ENCODE assay signal across 24 mouse cellular contexts in genomic region chr12:40154188-40154587, GRCm38 (mm10). TPM values are rescaled to one million over a fixed set of nuclear protein-coding genes. Genes with fewer than 3 reads are reported as not detected.
DNase-seq lines count a peak whose midpoint lies in the region; ATAC-seq and TF ChIP-seq lines count a peak whose summit lies in the region.
"Had no signal": no experiment of that assay in that cellular context is flagged by ENCODE, and none has a peak within 500 bp of the region (broad histone marks: within the 10 kb centered on the region; RNA-seq: fewer than 3 reads in every experiment).

No protein-coding gene starts in this region.

- H3K9ac ChIP-seq in MEL (ENCODE audit: control insufficient read depth, low read depth, low read length, poor library complexity, severe bottlenecking), result no peak overlapping the region
- H3K9ac ChIP-seq in kidney, embryonic 14.5 days (ENCODE audit: low read depth, low read length), result no peak overlapping the region
- H3K9ac ChIP-seq: forebrain, embryonic 13.5 days; hindbrain, embryonic 13.5 days; intestine, embryonic 15.5 days had no signal

- TF ChIP-seq RAD21 in MEL (IDR thresholded peaks at IDR 0.05; ENCODE audit: low read depth, low read length), result no peak

- no peaks in the 10 kb centered on the region for H3K27me3 ChIP-seq in MEL (ENCODE audit: control insufficient read depth in 1 of 2, insufficient read depth in 2 of 2, low read length in 2 of 2)
- H3K27me3 ChIP-seq in kidney, embryonic 14.5 days (ENCODE audit: control insufficient read depth, insufficient read depth, low read length), result no peaks in the 10 kb centered on the region
- H3K27me3 ChIP-seq in embryonic facial prominence, embryonic 10.5 days (replicated peaks; ENCODE audit: low read depth, poor library complexity, severe bottlenecking), result no peaks in the 10 kb centered on the region
- H3K27me3 ChIP-seq: forebrain, embryonic 13.5 days; hindbrain, embryonic 13.5 days; intestine, embryonic 15.5 days had no signal

- peaks cover 0 to 32% of the 10 kb centered on the region in 2 experiments; a peak in 2 of 4 replicates for H3K36me3 ChIP-seq in MEL (ENCODE audit: control insufficient read depth in 1 of 2, insufficient read depth in 2 of 2, low read length in 2 of 2)
- no peaks in the 10 kb centered on the region for H3K36me3 ChIP-seq in kidney, embryonic 14.5 days (ENCODE audit: control insufficient read depth, insufficient read depth, low read length)
- no peaks in the 10 kb centered on the region for H3K36me3 ChIP-seq in embryonic facial prominence, embryonic 10.5 days (replicated peaks)
- H3K36me3 ChIP-seq: forebrain, embryonic 10.5 days; hindbrain, embryonic 10.5 days; hindbrain, embryonic 13.5 days; intestine, embryonic 15.5 days had no signal

- peak in 1 of 2 experiments; percentile 54; a peak in 3 of 4 replicates for TF ChIP-seq EP300 in MEL (IDR thresholded peaks at IDR 0.05; ENCODE audit: low read depth in 1 of 2, low read length in 2 of 2)

- H3K4me2 ChIP-seq in kidney, embryonic 14.5 days (replicated peaks; ENCODE audit: low read depth, low read length), result no peak overlapping the region
- H3K4me2 ChIP-seq: forebrain, embryonic 13.5 days; heart, embryonic 11.5 days; hindbrain, embryonic 13.5 days; intestine, embryonic 15.5 days had no signal

- ATAC-seq in megakaryocyte-erythroid progenitor cell, adult 5-6 weeks (replicated peaks; ENCODE audit: low FRiP score, low TSS enrichment, poor library complexity, severe bottlenecking), result peak; percentile 59; the same call in 1 of the 2 replicates
- no peak for ATAC-seq in kidney, embryonic 14.5 days (ENCODE audit: low FRiP score, low TSS enrichment)
- ATAC-seq: activated CD4-positive, CD25-positive, alpha-beta regulatory T cell, adult 4 months; forebrain, embryonic 13.5 days; forebrain, embryonic 16.5 days; hindbrain, embryonic 16.5 days; intestine, embryonic 15.5 days had no signal

- DNase-seq in MEL (ENCODE audit: low read depth, low spot score) (peak; percentile 87), NIH3T3 (ENCODE audit: low read depth) (peak; percentile 44)
- DNase-seq in lung, postnatal 25 days (ENCODE audit: low spot score), result no peak
- DNase-seq in embryonic facial prominence, embryonic 10.5 days (ENCODE audit: low spot score), result no peak
- DNase-seq: adrenal gland, postnatal 10 days; adrenal gland, postnatal 36 days; cerebellum, adult 18-20 months; cerebellum, adult 9-10 months; cerebellum, postnatal 14 days; embryo, embryonic 11 days; gastrocnemius, postnatal 10 days; gastrocnemius, postnatal 36 days had no signal

- H3K4me1 ChIP-seq in MEL (ENCODE audit: control insufficient read depth in 1 of 2, insufficient read depth in 2 of 2, low read length in 2 of 2), result peaks cover 8 to 21% of the 10 kb centered on the region in 2 experiments
- no peaks in the 10 kb centered on the region for H3K4me1 ChIP-seq in kidney, embryonic 14.5 days (ENCODE audit: control insufficient read depth, insufficient read depth, low read length)
- peaks cover 3% of the 10 kb centered on the region; the same call in 1 of the 2 replicates for H3K4me1 ChIP-seq in embryonic facial prominence, embryonic 10.5 days
- H3K4me1 ChIP-seq: forebrain, embryonic 10.5 days; forebrain, embryonic 13.5 days; hindbrain, embryonic 10.5 days; hindbrain, embryonic 13.5 days; intestine, embryonic 15.5 days had no signal

- H3K27ac ChIP-seq in MEL (ENCODE audit: control insufficient read depth, low read depth, low read length), result peak overlapping the region; percentile 23; the same call in 1 of the 2 replicates
- H3K27ac ChIP-seq in kidney, embryonic 14.5 days (ENCODE audit: low read depth, low read length), result no peak overlapping the region
- H3K27ac ChIP-seq in embryonic facial prominence, embryonic 10.5 days (replicated peaks), result no peak overlapping the region
- H3K27ac ChIP-seq: forebrain, embryonic 10.5 days; forebrain, embryonic 13.5 days; hindbrain, embryonic 10.5 days; hindbrain, embryonic 13.5 days; intestine, embryonic 15.5 days had no signal

- H3K9me3 ChIP-seq in MEL (replicated peaks; ENCODE audit: insufficient read depth, low read length), result no peaks in the 10 kb centered on the region
- no peaks in the 10 kb centered on the region for H3K9me3 ChIP-seq in kidney, embryonic 14.5 days (ENCODE audit: control insufficient read depth, low read length)
- H3K9me3 ChIP-seq in embryonic facial prominence, embryonic 10.5 days, result no peaks in the 10 kb centered on the region
- H3K9me3 ChIP-seq: forebrain, embryonic 10.5 days; forebrain, embryonic 13.5 days; hindbrain, embryonic 10.5 days; hindbrain, embryonic 13.5 days; intestine, embryonic 15.5 days had no signal

- H3K79me2 ChIP-seq in MEL (ENCODE audit: control insufficient read depth, insufficient read depth, low read length, poor library complexity), result no peaks in the 10 kb centered on the region

- TF ChIP-seq POLR2A in MEL (IDR thresholded peaks at IDR 0.05; ENCODE audit: control insufficient read depth in 1 of 2, insufficient read depth in 1 of 2, low read depth in 1 of 2, low read length in 2 of 2, poor library complexity in 1 of 2), result no peak

- WGBS in kidney, embryonic 14.5 days, result 87% methylated on average over 6 of the region's 6 CpGs
- WGBS in embryonic facial prominence, embryonic 10.5 days, result 94% methylated on average over 6 of the region's 6 CpGs

- TF ChIP-seq CTCF in MEL (IDR thresholded peaks at IDR 0.05 in 2 of 3, conservative IDR thresholded peaks at IDR 0.05 in 1 of 3; ENCODE audit: control insufficient read depth in 1 of 3, insufficient read depth in 1 of 3, low read depth in 2 of 3, low read length in 3 of 3, poor library complexity in 1 of 3, severe bottlenecking in 1 of 3), result no peak

- H3K4me3 ChIP-seq in MEL (ENCODE audit: control insufficient read depth in 1 of 2, insufficient read depth in 1 of 2, low read depth in 2 of 2, low read length in 2 of 2), result no peak overlapping the region
- no peak overlapping the region for H3K4me3 ChIP-seq in kidney, embryonic 14.5 days (ENCODE audit: low read length)
- no peak overlapping the region for H3K4me3 ChIP-seq in embryonic facial prominence, embryonic 10.5 days
- H3K4me3 ChIP-seq: forebrain, embryonic 10.5 days; forebrain, embryonic 13.5 days; hindbrain, embryonic 10.5 days; hindbrain, embryonic 13.5 days; intestine, embryonic 15.5 days had no signal

TF ChIP-seq in MEL, 35 proteins besides CTCF, POLR2A, EP300 and RAD21:
- TF ChIP-seq CHD2 (IDR thresholded peaks at IDR 0.05; ENCODE audit: low read length) (no peak), NELFE (IDR thresholded peaks at IDR 0.05; ENCODE audit: low read depth, low read length) (no peak), JUND (IDR thresholded peaks at IDR 0.05; ENCODE audit: low read depth, low read length) (no peak; the same call in 1 of the 2 replicates), ZC3H11A (IDR thresholded peaks at IDR 0.05; ENCODE audit: low read depth, low read length) (no peak), TBP (IDR thresholded peaks at IDR 0.05; ENCODE audit: low read depth, low read length) (0 out of 2 replicates have a peak, but pooled peaks have one; percentile 13), MYC (IDR thresholded peaks at IDR 0.05; ENCODE audit: low read depth, low read length) (no peak), RCOR1 (IDR thresholded peaks at IDR 0.05; ENCODE audit: low read depth, low read length) (peak; percentile 59), MAFK (IDR thresholded peaks at IDR 0.05; ENCODE audit: borderline replicate concordance, low read depth, low read length) (no peak), USF2 (IDR thresholded peaks at IDR 0.05; ENCODE audit: borderline replicate concordance in 1 of 2, insufficient read depth in 1 of 2, low read depth in 1 of 2, low read length in 2 of 2) (no peak), TCF12 (IDR thresholded peaks at IDR 0.05; ENCODE audit: low read depth, low read length) (no peak), HCFC1 (IDR thresholded peaks at IDR 0.05; ENCODE audit: low read depth, low read length) (no peak), KAT2A (conservative IDR thresholded peaks at IDR 0.05; ENCODE audit: low read depth, low read length) (no peak), MEF2A (IDR thresholded peaks at IDR 0.05; ENCODE audit: extremely low read depth, insufficient replicate concordance, low read depth, low read length, poor library complexity, severe bottlenecking) (no peak), BHLHE40 (IDR thresholded peaks at IDR 0.05; ENCODE audit: borderline replicate concordance, low read depth, low read length) (no peak), ETS1 (IDR thresholded peaks at IDR 0.05; ENCODE audit: low read depth, low read length) (peak; percentile 59; the same call in 1 of the 2 replicates), TAL1 (IDR thresholded peaks at IDR 0.05; ENCODE audit: low read length) (no peak), GATA1 (IDR thresholded peaks at IDR 0.05; ENCODE audit: low read depth, low read length) (peak; percentile 76), SMC3 (IDR thresholded peaks at IDR 0.05; ENCODE audit: low read depth, low read length) (no peak), MXI1 (IDR thresholded peaks at IDR 0.05; ENCODE audit: low read depth, low read length) (no peak), UBTF (IDR thresholded peaks at IDR 0.05; ENCODE audit: borderline replicate concordance, insufficient read depth, low read depth, low read length) (no peak)

RNA-seq across cellular contexts. Expression of gene Scin, which starts 20.2 kb away (rescaled TPM):
- 0.04 and 0.07 TPM in 2 replicates for total RNA-seq in MEL (2012; rRNA removed)
- under 1 TPM in 1 of 2 experiments, not detected in 1; 0.03 TPM for polyA plus RNA-seq in MEL (2012; ENCODE audit: insufficient read depth in 1 of 2, insufficient read length in 2 of 2, low read depth in 1 of 2, low replicate concordance in 2 of 2, missing spikeins in 1 of 2)
- 12.1 and 12.7 TPM in 2 replicates for total RNA-seq in megakaryocyte-erythroid progenitor cell, adult 5-6 weeks (2014; fragmentation: Nextera tagmentation)
- total RNA-seq in megakaryocyte-erythroid progenitor cell, adult 5-6 weeks (2017), result 31.9 and 62.5 TPM in 2 replicates
- polyA plus RNA-seq in kidney, embryonic 14.5 days (2014; fragmentation: Nextera tagmentation; extraction: Ambion mirVana), result 5.2 and 8.4 TPM in 2 replicates
- 0.05 TPM in 1 of 2 replicates, not detected in the other for polyA plus RNA-seq in embryonic facial prominence, embryonic 10.5 days (2016; fragmentation: Nextera tagmentation; extraction: Ambion mirVana)
- polyA plus RNA-seq: forebrain, embryonic 10.5 days; forebrain, embryonic 13.5 days; forebrain, embryonic 16.5 days; hindbrain, embryonic 16.5 days had no signal

RNA-seq across cellular contexts. Expression of gene Lsmem1, which starts 45.1 kb away (rescaled TPM):
- not detected in 2 replicates for total RNA-seq in MEL (2012; rRNA removed)
- under 1 TPM in 1 of 2 experiments, not detected in 1; 0.14 TPM for polyA plus RNA-seq in MEL (2012; ENCODE audit: insufficient read depth in 1 of 2, insufficient read length in 2 of 2, low read depth in 1 of 2, low replicate concordance in 2 of 2, missing spikeins in 1 of 2)
- total RNA-seq in megakaryocyte-erythroid progenitor cell, adult 5-6 weeks (2014; fragmentation: Nextera tagmentation), result not detected in 2 replicates
- 1.4 TPM in 1 of 2 replicates, not detected in the other for total RNA-seq in megakaryocyte-erythroid progenitor cell, adult 5-6 weeks (2017)
- polyA plus RNA-seq in kidney, embryonic 14.5 days (2014; fragmentation: Nextera tagmentation; extraction: Ambion mirVana), result not detected in 2 replicates
- polyA plus RNA-seq in embryonic facial prominence, embryonic 10.5 days (2016; fragmentation: Nextera tagmentation; extraction: Ambion mirVana), result not detected in 2 replicates
- total RNA-seq: adrenal gland, postnatal 36 days; granulocyte monocyte progenitor cell, adult 5-6 weeks had no signal
- polyA plus RNA-seq: forebrain, embryonic 10.5 days; forebrain, embryonic 13.5 days; forebrain, embryonic 16.5 days; hindbrain, embryonic 10.5 days; hindbrain, embryonic 16.5 days; intestine, embryonic 15.5 days had no signal

Comparison
In these comparisons a context has a peak if more than half of its experiments do, and no peak if none do; other contexts are left out.
1. DNase-seq: peak in MEL (single experiment) and NIH3T3 (single experiment); none in lung, postnatal 25 days (single experiment) and embryonic facial prominence, embryonic 10.5 days (single experiment).